Mouse (Mus musculus): Measurements from ENCODE around the gene Zfp970.
"Not testable (repeated sequence)": the region's sequence is repeated elsewhere in the genome, so short reads cannot be mapped to it uniquely, and the experiment has no call there.

Zfp970 gene

DNA sequence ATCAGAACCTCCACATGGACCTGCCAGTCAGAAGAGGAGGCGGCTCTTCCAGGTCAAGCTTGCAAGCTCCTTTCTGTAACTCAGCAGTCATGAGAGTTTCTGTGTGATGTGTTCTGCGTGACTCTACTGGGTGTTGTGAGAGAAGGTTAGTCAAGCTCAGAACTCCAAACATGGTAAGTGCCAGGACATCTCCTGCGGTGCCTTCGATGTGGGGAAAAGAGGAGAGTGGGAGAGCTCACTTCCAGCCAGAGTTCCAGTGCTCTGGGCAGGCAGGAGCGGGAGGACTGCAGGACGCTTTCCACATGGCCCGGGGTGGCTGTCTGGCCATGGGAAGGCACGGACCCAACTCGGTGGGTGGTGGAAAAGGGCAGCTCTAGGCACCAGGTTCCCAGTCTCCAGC is at the start of gene Zfp970:
TSS of gene Zfp970 (plus strand) at position 58 of the 400 bp plus-strand sequence.
- DNase-seq = not testable (repeated sequence)

DNA sequence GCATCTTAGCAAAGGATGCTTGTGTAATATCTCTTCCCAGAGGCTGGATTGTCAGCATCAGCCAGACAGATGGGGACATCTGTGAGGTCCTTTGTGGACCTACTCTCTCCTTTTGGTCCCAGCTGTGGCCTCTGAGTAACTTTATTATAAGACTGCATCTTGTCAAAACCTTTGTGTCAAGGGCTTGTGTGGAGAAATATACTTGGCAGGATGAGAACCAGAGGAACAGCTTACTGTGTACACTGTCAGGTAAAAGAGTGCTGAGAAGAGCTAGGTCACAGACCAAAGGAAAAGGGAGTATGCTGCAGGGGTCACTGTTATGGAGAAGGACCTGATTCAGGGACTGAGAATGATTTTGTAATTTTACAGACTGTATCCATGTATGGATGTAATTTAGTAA is 3.7 kb downstream of the Zfp970 start:
- DNase-seq = not testable (repeated sequence)

DNA sequence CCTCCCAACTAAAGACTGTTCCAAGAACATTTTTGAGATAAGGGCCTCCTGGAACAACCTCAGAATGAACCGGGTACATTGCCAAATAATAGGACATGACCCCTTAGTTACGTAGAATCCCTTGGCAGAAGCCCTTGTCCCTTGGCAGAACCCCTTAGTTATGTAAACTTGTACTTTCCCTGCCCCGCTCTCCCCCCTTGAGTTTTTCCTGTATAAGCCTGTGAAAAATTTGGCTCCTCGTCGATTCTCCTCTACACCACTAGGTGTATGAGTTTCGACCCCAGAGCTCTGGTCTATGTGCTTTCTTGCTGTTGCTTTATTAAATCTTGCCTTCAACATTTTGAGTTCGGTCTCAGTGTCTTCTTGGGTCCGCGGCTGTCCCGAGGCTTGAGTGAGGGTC is 7.7 kb downstream of the Zfp970 start:
- not testable (repeated sequence) for DNase-seq

DNA sequence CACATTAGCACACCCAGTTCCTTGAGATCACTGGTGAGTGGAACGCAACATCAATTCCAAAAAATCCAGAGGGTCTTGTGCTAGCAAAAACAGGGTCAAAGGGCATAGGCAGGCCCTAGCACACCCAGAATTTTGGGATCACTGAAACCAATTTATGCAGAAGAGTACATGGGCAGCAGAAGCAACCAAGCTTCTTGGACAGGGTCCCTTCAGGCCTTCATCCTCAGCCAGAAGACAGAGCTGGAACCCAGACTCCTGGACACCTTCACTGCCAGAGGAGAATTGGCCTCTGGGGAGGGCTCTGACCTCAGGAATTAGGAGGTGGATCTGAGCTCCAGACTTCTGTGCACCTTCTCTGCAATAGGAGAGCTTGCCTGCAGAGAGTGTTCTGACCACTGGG is 17.4 kb downstream of the Zfp970 start:
- not testable (repeated sequence) for DNase-seq

DNA sequence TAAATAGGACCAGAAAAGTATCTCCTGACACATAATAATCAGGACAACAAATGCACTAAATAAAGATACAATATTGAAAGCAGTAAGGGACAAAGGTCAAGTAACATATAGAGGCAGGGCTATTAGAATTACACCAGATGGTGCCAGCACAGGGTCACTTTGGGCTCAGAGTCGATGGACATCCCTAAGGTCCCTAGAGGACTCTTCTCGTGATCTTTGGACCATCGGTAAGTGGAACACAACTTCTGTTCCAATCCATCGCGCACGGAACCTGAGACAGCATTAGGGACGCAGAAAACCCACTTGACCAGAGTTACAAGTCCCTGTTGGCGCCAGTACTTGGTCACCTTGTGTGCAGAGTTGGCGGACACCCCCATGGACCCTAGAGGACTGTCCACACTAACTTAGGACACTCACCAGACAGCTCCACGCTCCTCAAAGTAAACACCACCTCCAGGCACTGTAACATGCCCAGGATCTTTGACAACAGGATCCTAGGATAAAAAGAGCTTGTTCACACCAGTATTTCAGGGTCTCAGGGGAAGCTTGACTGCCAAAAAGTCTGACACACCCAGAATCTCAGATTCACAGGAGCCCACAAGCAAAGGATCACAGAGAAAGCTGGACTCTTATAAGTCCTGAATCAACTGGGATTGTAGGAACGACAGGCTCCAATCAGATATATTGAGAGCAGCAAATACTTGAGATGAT is 18.9 kb downstream of the Zfp970 start:
- not testable (repeated sequence) for DNase-seq

DNA sequence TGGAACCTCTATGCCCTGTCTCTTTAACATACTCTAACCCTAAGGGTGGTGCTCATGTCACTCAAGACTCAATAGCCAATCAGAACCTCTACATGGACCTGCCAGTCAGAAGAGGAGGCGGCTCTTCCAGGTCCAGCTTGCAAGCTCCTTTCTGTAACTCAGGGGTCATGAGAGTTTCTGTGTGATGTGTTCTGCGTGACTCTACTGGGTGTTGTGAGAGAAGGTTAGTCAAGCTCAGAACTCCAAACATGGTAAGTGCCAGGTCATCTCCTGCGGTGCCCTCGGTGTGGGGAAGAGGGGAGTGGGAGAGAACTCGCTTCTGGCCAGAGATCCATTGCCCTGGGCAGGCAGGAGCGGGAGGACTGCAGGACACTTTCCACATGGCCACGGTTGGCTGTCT is 33.5 kb downstream of the Zfp970 start, which contains the start of gene Gm14403:
TSS of gene Gm14403 (plus strand) at position 149 of the 400 bp plus-strand sequence.
- not testable (repeated sequence) for DNase-seq

DNA sequence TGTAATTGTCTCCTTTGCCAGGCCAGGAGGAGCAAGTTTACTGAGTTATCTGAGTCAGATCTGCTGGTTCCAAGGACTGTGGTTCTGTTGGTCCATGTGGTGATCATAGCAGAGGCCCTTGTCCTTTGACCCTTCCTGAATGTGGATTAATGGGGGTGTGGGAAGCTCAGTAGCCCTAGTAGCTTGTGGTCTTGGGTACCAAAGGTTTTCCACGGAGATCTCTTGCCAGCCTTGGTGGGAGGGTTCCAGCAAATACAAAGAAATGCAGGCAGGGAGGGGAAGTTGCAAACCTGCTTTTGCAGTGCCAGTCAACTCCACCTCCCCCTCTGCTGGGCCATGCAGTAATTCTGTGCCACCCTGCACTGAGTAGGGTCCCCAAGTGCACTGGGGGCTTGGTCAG is 34.6 kb downstream of the Zfp970 start:
- not testable (repeated sequence) for DNase-seq

DNA sequence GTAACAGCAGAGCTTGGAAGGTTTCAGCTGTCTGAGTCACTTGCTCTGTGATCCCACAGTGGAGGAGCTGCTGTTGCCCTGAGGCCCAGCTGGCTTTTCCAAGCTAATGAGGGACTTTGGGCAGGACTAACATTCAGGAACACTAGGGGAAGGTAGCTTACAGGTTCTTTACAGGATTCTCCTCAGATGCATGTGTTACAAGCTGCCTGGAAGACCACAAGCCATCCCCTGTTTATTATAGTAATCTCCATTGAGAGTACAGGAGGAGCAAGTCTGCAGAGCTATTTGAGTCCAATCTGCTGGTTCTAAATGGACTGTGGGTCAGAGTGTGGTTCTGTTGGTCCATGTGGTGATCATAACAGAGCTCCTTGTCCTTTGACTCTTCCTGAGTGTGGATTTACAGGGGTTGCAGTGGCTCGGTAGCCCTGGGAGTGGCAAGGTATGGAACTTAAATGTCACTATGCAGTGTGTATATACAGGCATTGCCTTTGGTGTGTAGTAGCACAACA is 40.7 kb downstream of the Zfp970 start:
- DNase-seq = not testable (repeated sequence)

DNA sequence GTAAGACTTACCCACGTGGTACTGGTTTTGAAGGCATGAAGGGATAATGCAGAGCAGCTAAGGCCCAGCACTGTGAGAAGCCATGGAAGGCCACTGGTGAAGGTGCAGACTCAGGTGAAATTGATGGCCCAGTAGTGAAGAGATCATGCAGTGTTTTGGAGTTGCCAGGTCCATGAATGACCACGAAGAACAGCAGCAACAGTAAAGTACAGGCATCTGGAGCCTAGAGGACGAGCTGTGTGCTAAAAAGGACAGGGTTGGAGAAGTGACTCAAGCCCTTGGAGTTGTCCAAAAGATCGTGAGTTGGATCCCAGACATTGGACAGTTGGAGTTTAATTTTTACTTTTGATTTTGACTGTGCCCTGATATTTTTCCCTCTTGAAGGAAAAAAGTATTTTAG is 46.8 kb downstream of the Zfp970 start:
- not testable (repeated sequence) for DNase-seq

DNA sequence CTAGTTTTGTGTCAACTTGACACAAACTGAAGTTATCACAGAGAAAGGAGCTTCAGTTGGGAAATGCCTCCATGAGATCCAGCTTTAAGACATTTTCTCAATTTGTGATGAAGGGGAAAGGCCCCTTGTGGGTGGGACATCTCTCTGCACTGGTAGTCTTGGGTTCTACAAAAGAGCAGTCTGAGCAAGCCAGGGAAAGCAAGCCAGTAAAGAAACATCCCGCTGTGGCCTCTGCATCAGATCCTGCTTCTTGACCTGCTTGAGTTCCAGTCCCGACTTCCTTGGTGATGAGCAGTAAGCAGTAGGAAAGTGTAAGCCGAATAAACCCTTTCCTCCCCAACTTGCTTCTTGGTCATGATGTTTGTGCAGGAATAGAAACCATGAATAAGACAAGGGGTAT is 47.4 kb downstream of the Zfp970 start:
- DNase-seq = not testable (repeated sequence)

DNA sequence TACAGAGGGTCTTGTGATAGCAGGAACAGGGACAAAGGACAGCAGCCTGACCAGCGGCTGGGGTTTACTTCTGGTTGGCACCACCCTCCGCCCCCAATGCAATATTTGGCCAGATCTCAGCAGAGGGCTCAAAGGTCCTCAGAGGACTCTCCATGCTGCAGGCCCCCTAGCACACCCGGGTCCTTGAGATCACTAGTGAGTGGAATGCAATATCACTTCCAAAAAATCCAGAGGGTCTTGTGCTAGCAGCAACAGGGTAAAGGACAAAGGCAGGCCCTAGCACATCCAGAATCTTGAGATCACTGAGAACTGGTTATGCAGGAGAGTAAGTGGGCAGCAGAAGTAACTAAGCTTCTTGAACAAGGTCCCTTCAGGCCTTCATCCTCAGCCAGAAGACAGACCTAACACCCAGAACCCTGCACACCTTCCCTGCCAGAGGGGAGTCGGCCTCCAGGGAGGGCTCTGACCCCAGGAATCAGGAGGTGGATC is 49.5 kb downstream of the Zfp970 start:
- DNase-seq = not testable (repeated sequence)

DNA sequence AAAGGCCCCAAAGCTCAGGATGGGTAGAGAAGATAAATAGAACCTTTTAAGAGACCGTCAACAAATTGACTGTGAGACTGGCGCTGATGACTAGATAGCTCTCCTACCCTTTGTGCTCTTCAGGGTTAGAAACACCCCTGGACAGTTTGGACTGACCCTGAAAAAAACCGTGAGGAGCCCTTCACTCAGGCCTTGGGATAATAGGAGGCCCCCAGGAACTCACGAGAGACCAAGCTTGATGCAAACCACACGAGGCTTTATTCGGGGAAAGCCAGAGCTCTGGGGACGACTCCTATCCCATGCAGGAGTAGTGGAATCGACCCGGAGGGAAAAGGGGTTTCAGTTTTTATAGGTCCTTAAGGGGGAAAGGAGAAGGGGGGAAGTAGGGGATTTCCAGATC is 53.2 kb downstream of the Zfp970 start:
- not testable (repeated sequence) for DNase-seq

DNA sequence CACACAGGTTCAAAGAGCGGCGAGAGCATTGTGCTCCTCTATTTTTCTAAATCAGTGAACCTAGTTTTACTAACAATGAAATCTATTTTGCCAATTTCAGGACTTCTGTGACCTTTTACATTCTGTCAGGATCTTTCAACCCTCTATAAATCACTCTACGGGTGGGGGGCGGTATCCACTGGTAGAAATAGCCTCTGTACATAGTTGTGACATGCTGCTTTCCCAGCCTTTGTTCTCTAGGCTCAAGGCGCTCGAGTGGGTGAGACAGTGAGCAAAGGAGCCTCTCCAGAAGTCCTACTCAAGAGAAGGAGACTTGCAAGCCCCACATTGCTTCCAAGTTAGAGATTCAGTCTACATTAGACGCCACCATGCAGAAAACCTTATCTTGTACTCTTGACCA is 53.8 kb downstream of the Zfp970 start:
- not testable (repeated sequence) for DNase-seq

DNA sequence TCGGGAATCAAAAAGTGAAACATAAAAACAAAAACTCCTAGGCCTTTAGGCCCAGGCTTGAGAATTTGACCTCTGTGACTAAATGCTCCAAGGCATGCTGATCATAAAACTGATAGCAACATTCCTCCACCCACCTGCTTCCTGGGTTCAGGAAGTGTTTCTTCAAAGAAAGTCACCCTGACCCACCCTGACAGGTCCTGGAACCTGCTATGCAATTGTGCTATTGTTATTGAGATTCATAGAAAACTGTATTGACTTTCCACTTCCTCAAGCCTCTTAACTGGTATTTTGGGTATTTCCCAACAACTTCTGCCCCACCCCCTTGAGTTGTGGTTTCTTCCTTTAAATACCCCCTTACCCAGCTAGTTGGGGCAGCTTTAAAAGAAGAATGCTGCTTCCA is 54.4 kb downstream of the Zfp970 start:
- not testable (repeated sequence) for DNase-seq

DNA sequence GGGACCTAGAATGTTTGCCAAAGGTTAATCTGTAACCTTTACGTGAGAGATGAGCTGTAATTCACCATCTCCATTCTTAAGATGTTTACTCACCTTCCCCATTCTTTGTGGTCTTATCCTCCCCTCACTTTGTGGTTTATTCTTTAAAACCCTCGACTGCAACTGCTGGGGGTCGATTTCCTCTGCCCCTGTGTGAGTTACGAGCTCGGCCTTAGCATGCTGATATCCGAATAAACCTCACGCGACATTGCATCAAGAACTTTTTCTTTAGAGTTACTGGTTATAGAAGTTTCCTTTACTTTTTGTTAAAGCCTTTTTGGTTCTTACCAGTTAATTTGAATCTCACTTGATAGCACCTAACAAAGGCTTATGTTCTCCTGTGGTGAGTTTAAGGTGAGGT is 55.5 kb downstream of the Zfp970 start:
- DNase-seq = no peak

DNA sequence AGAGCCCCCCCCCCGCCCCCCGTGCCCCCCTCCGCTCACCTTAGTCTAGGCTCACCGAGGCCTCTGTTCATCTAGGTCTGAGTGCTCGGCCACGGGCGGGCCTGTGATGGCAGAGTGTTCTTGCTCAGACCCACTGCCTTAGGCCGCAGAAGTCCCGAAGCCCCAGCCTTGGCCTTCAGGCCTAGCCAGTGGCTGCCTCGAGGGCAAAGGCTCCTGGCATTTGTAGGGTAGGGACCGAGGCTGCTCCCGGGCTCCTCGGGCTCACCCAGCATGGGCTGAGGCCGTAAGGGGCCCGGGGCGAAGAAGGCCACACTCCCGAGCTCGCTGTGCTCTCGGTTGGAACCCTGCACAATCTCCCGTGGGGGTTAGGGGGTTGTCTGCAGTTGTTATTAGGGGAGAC is 58.5 kb downstream of the Zfp970 start:
- no peak for DNase-seq

DNA sequence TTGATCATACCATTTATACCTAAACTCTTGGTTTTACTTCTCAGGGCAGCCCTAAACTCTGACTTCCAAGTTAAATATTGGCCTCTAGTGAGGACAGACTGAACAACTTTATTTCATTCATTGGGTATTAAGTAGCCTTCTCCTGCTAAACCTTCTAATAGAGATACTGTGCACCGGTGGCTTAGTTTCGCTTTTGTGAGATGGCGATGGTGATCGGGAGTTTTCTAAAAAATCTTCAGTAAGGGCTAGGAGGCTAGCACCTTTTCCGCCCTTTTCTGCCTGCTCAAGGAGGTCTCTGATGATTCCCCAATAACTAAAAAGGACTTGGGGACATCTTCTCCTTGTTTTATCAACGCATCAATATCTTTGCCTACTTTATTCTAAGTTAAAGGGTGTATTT is 59.1 kb downstream of the Zfp970 start:
- DNase-seq = not testable (repeated sequence)

DNA sequence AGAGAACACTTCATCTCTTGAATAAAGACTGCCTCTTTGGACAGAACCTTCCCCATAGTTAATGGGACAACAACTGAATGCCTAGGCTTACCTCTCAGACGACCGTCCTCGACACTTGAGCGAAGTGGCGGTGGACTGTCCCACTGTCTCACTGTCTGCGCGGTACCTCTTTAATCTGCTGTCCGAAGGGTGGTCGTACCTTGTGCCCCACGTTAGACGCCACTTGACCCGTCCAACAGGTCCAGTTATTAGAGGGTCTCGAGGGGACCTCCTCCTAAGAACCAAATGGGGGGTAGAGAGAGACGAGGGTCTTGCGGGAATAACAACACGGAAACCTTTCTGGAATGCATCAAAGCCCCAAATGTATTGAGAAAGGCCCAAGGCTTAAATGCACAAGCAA is 59.6 kb downstream of the Zfp970 start:
- not testable (repeated sequence) for DNase-seq
